Mouse (Mus musculus) myocyte (in vitro differentiated cells): ENCODE data around the gene Hist1h2ao.

Experiments used
- CEBPB ChIP-seq: IDR thresholded peaks from 2 replicates; pipeline ENCODE4 v1.6.1; 2011; ENCODE audit warnings: mild to moderate bottlenecking, moderate library complexity; ENCODE audit not compliant: poor library complexity, insufficient read depth, severe bottlenecking
- E2F4 ChIP-seq: IDR thresholded peaks from one replicate; pipeline ENCODE4 v1.6.1; 2011; ENCODE audit warnings: mild to moderate bottlenecking, control low read depth, moderate library complexity; ENCODE audit not compliant: insufficient read depth
- MAX ChIP-seq: IDR thresholded peaks from one replicate; pipeline ENCODE4 v1.6.1; 2011; ENCODE audit warnings: low read depth, mild to moderate bottlenecking, control low read depth
- MYOG ChIP-seq, 3 experiments: IDR thresholded peaks; one replicate each; pipeline ENCODE4 v1.6.1; 2011; ENCODE audit warnings: control low read depth in 2 of 3, low read depth in 2 of 3, mild to moderate bottlenecking in 2 of 3; ENCODE audit not compliant: insufficient read length in 2 of 3, control insufficient read depth in 1 of 3, insufficient read depth in 1 of 3
- POLR2A ChIP-seq: IDR thresholded peaks from one replicate; pipeline ENCODE4 v1.6.1; 2011; ENCODE audit warnings: low read depth, mild to moderate bottlenecking, control low read depth, moderate library complexity; ENCODE audit not compliant: insufficient read length
- POLR2AphosphoS2 ChIP-seq: IDR thresholded peaks from one replicate; pipeline ENCODE4 v1.6.1; 2011; ENCODE audit warnings: low read depth, control low read depth; ENCODE audit not compliant: insufficient read length
- SRF ChIP-seq: IDR thresholded peaks from one replicate; pipeline ENCODE4 v1.6.1; 2011; ENCODE audit warnings: low read depth; ENCODE audit not compliant: control insufficient read depth, insufficient read length
- TCF12 ChIP-seq: IDR thresholded peaks from one replicate; pipeline ENCODE4 v1.6.1; 2011; ENCODE audit warnings: mild to moderate bottlenecking, control low read depth; ENCODE audit not compliant: poor library complexity, insufficient read depth, severe bottlenecking
- USF1 ChIP-seq: IDR thresholded peaks from one replicate; pipeline ENCODE4 v1.6.1; 2011; ENCODE audit warnings: low read depth, mild to moderate bottlenecking, control low read depth, moderate library complexity

- TF ChIP-seq MAX (no peak), POLR2A (no peak), POLR2AphosphoS2 (no peak), MYOG (IDR thresholded peaks at IDR 0.05; ENCODE audit: control insufficient read depth in 1 of 3, insufficient read depth in 1 of 3, insufficient read length in 2 of 3, low read depth in 2 of 3) (no peak), TCF12 (no peak), SRF (no peak), USF1 (no peak), E2F4 (no peak), CEBPB (no peak)
Observed at GRCm38 (mm10) chr13:21781021-21781555, 29.2 kb upstream of the Hist1h2ao start.
